Mouse (Mus musculus) heart, postnatal 0 days (tissue): Measurements from ENCODE around the gene Ubqln4.
A peak's percentile ranks its signal among the peaks of the same experiment; 100 is the strongest.

Experiments
- CTCF ChIP-seq: IDR thresholded peaks from 2 replicates; pipeline ENCODE4 v1.5.1; 2016; ENCODE audit warnings: antibody characterized with exemption, control low read depth, low read depth
- EP300 ChIP-seq: IDR thresholded peaks from 2 replicates; pipeline ENCODE4 v1.6.1; 2016; ENCODE audit warnings: antibody characterized with exemption, low read depth

DNA sequence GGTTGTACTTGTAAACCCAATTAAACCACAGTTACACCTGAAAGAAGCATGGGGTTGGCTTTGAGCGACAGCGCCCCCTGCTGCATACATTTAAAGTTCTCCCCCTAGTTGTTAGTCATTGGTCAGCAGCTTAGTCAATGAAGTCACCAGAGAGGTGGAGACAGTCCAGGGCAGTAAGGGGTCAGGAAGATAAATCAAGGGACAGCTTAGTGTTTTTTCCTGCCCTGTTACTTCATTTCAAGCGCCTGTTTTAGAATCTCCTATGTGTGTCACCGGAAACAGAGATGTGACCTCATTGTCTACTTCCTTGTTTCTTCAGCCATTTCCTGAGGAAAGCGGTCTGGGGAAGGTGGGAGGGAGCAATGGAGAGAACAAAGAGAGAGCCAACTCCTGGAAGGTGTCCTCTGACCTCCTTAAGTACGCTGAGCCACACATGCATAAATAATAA is 50.2 kb downstream of the Ubqln4 start:
- peak; percentile 98 for TF ChIP-seq EP300
- TF ChIP-seq CTCF, result peak; percentile 81
